Mouse (Mus musculus): ENCODE measurements around the gene Polr1c.

Gene Polr1c

GRCm38 (mm10) chr17:46265502-46265901 is 17.6 kb upstream of the Polr1c start:
- DNase-seq = no peak

GRCm38 (mm10) chr17:46262201-46262694 is 14.4 kb upstream of the Polr1c start:
- DNase-seq = no peak

- DNase-seq = no peak
These were observed 11.8 kb upstream of the Polr1c start for GRCm38 (mm10) chr17:46259675-46260074.

GRCm38 (mm10) chr17:46258279-46259053 is 10.6 kb upstream of the Polr1c start:
- DNase-seq = no peak

GRCm38 (mm10) chr17:46255147-46255546 is 7.3 kb upstream of the Polr1c start:
- no peak for DNase-seq

GRCm38 (mm10) chr17:46254106-46254505 is 6.3 kb upstream of the Polr1c start:
- peak in 1 of 2 experiments; percentile 36 for DNase-seq

GRCm38 (mm10) chr17:46253452-46254084 is 5.7 kb upstream of the Polr1c start, which contains the start of gene Lrrc73:
Gene Lrrc73, plus strand, starts transcription at chr17:46253531.
- DNase-seq = peak; percentile 76 to 78

GRCm38 (mm10) chr17:46252571-46253451 is 5.0 kb upstream of the Polr1c start:
- DNase-seq = no peak

- no peak for DNase-seq
These were observed 3.3 kb upstream of the Polr1c start for GRCm38 (mm10) chr17:46251174-46251573.

GRCm38 (mm10) chr17:46248189-46248522 is 302 bp upstream of the Polr1c start:
- no peak for DNase-seq

GRCm38 (mm10) chr17:46244579-46244978 is 3.3 kb downstream of the Polr1c start:
- no peak for DNase-seq

GRCm38 (mm10) chr17:46243624-46244023 is 4.2 kb downstream of the Polr1c start:
- DNase-seq = no peak

GRCm38 (mm10) chr17:46242993-46243392 is 4.9 kb downstream of the Polr1c start:
- DNase-seq = no peak

GRCm38 (mm10) chr17:46242274-46242673 is 5.6 kb downstream of the Polr1c start:
- no peak for DNase-seq

- no peak for DNase-seq
These were observed 6.4 kb downstream of the Polr1c start for GRCm38 (mm10) chr17:46241471-46241870.

GRCm38 (mm10) chr17:46239516-46240114 is 8.2 kb downstream of the Polr1c start:
- no peak for DNase-seq

GRCm38 (mm10) chr17:46237480-46237879 is 10.4 kb downstream of the Polr1c start:
- no peak for DNase-seq

GRCm38 (mm10) chr17:46237079-46237478 is 10.8 kb downstream of the Polr1c start:
- no peak for DNase-seq

GRCm38 (mm10) chr17:46236067-46236466 is 11.8 kb downstream of the Polr1c start:
- no peak for DNase-seq

- DNase-seq = no peak
These were observed 20.3 kb downstream of the Polr1c start for GRCm38 (mm10) chr17:46227576-46227975.

- no peak for DNase-seq
These were observed 26.3 kb downstream of the Polr1c start for GRCm38 (mm10) chr17:46221601-46222000.

GRCm38 (mm10) chr17:46210550-46210949 is 37.3 kb downstream of the Polr1c start:
- DNase-seq = no peak

- no peak for DNase-seq
These were observed 41.2 kb downstream of the Polr1c start for GRCm38 (mm10) chr17:46206676-46207075.

Measured in thymus, adult 18-20 months (tissue).